Mouse (Mus musculus): ENCODE measurements around the gene Ppp1r35. TPM values are rescaled to one million over a fixed set of nuclear protein-coding genes. Genes with fewer than 3 reads are reported as not detected.

The Ppp1r35 gene
- 70.6 and 89.1 TPM in 2 replicates for polyA plus RNA-seq (2012; rRNA removed)

DNA sequence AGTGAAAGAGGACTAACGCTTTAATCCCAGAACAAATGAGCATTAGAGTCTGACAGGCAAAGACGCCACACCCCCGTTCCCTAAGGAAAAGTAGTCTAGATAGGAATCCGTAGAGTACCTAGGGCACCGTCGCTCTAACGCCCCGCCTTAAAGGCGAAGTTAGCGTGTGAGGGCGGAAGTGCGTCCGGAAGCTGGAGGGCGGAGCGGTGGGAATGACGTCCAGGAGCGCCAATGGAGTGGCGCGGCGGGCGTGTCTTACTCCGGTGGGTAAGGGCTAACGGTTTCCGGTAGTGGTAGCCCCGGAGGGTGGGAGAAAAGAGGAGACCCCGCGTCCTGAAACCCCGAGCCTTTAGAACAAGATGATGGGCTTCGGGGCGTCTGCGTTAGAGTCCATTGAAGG is at the start of gene Ppp1r35:
Gene Ppp1r35, plus strand, starts transcription at position 215 of the 400 bp plus-strand sequence.

DNA sequence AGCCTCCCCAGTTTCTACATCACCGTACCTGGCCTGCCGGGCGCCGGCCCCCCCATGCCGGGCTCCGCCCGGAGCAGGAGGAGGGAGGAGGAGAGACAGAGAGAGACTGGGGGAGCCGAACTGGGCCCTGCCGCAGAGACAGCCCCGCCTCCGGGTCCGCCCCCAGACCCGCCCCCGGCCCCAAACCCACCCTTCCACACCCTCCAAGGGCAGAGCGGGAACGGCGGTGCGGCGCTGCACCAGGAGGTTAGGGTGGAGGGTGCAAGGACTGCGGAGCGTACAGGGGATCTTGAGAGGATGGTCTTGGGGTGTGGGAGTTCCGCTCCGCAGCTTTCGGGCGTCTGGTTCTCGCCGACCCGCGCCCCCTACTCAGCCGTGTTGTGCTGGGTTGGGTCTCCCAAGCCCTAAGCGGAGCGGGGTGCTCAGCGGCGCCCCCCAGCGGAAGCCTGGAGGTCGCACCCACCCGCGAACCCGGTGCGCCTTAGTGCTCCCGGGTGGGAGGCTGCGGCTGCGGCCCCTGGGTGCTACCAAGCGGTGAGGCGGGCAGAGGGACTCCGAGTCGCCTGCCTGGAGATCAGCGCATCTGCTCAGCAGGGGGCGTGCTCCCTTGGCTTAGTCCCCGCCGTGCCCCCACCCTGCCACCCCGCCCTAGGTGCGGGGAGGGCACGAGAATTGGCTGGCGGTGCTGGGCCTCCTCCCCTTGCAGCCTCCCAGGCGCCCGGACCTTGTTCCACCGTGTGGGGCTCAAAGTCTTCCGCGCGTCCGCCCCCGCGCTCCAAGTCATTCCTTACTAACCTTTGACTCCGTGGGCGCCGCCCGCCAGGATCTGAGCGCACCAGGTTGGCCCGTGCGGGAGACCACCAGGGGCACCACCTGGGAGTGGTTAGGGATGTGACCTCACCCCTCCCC is 37.4 kb upstream of the Ppp1r35 start, which contains the start of gene Nyap1:
Gene Nyap1, minus strand, starts transcription at position 585 of the 909 bp plus-strand sequence.

DNA sequence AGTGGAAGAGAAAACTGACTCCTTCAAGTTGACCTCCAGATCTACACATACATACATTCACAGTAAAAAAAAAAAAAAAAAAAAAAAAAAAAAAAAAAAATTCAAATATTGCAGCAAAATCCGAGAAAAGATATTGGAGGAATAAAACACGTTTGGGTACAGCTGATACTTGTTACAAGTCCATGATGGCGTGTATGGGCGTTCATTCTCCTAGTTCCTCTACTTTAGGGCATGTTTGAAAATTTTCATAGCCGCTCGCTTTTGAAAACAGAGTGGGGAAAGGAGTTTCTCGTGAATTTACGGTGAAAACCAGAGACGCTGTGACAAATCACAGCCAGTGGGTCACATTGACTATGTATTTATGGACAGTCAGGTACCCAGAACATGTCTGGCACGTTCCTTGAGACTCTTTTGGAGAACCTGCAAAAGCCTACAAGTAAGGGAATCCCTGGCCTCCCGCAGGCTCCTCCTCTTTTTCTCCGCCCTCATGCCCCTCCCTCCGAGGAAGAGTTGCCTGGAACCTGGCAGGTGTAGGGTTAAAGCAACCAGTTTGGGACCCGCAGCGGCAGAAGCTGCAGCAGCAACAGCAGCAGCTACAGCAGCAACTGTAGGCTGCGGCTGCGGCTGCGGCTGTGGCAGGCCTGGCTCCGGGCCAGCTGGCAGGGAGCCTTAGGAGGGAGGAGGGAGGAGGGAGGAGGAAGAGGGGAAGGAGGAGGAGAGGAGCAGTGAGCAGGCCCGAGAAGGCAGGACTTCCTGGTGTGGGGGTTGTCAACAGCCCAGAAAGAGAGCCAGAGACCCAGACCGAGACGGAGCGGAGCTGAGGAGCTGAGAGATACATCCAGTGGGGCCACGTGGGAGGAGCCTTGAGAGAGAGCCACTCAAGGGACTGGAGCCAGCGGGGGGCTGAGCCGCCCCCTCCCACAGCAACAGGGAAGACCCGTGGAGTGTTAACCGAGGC is 33.2 kb upstream of the Ppp1r35 start, which contains the start of gene Tsc22d4:
Gene Tsc22d4, plus strand, starts transcription at position 517 of the 958 bp plus-strand sequence.

DNA sequence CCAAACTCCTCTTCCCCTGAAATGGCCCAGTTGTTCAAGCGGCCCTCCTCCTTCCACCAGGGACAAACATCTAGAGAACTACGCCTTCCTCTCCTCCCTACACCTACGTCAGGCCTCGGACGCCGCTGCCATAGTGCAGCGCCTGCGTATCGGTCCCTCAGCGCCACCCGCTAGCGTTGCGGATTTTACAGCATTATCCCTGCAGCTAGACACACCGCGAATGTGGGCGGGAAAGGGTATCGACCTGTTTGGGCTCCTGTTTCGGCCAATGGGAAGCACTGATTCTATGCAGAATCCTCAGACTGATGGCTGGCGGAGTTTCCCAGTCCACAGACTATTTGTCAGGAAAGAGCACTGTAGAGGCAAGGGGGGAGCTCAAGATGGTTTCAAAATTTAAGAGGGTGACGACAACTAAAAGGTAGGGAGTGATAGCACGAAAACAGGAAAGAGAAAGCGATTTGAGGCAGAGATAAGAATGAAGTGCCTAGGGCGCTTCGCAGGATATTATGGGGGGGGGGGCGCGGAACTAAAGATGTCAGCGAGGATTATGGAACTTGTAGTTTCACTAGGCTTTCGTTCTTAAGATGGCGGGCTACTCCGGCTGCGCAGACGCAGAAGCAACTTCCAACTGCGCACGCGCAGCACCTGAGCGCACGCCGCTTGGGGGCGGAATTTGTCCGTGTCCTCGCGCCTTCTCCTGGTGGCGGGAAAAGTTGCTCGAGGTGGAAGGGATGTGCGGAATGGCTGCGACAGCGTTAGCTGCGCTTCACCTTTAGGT is 8.7 kb downstream of the Ppp1r35 start, which contains the start of the genes Mepce and Zcwpw1:
Gene Mepce, minus strand, starts transcription at position 505 of the 778 bp plus-strand sequence.
Gene Zcwpw1, plus strand, starts transcription at position 648 of the 778 bp plus-strand sequence.

Other genes starting within 250 kb of the Ppp1r35 start
- gene Epo, start 245.6 kb upstream of the Ppp1r35 start, polyA plus RNA-seq (2012; rRNA removed), result 0.60 TPM in 1 of 2 replicates, not detected in the other
- gene Gnb2, start 245.3 kb upstream of the Ppp1r35 start, polyA plus RNA-seq (2012; rRNA removed), result 1,508 and 1,755 TPM in 2 replicates
- gene Actl6b, start 225.3 kb upstream of the Ppp1r35 start, polyA plus RNA-seq (2012; rRNA removed), result 0.08 TPM in 1 of 2 replicates, not detected in the other
- 1.9 TPM in 2 replicates for gene Tfr2, start 209.0 kb upstream of the Ppp1r35 start, polyA plus RNA-seq (2012; rRNA removed)
- gene Mospd3, start 177.8 kb upstream of the Ppp1r35 start, polyA plus RNA-seq (2012; rRNA removed), result 134 and 156 TPM in 2 replicates
- 434 and 514 TPM in 2 replicates for gene Pcolce, start 165.1 kb upstream of the Ppp1r35 start, polyA plus RNA-seq (2012; rRNA removed)
- gene Fbxo24, start 149.8 kb upstream of the Ppp1r35 start, polyA plus RNA-seq (2012; rRNA removed), result 0.93 and 0.97 TPM in 2 replicates
- 47.7 and 50.0 TPM in 2 replicates for gene Lrch4, start 149.7 kb upstream of the Ppp1r35 start, polyA plus RNA-seq (2012; rRNA removed)
- gene Gm20605, start 149.7 kb upstream of the Ppp1r35 start, polyA plus RNA-seq (2012; rRNA removed), result 33.5 and 36.4 TPM in 2 replicates
- 94.8 and 112 TPM in 2 replicates for gene Sap25, start 137.5 kb upstream of the Ppp1r35 start, polyA plus RNA-seq (2012; rRNA removed)
- 7.2 and 7.5 TPM in 2 replicates for gene Irs3, start 133.1 kb upstream of the Ppp1r35 start, polyA plus RNA-seq (2012; rRNA removed)
- gene Agfg2, start 94.1 kb upstream of the Ppp1r35 start, polyA plus RNA-seq (2012; rRNA removed), result 33.2 and 38.9 TPM in 2 replicates
- 10.9 and 13.2 TPM in 2 replicates for gene Nyap1, start 37.2 kb upstream of the Ppp1r35 start, polyA plus RNA-seq (2012; rRNA removed)
- 135 and 151 TPM in 2 replicates for gene Tsc22d4, start 33.1 kb upstream of the Ppp1r35 start, polyA plus RNA-seq (2012; rRNA removed)
- gene Mepce, start 8.8 kb downstream of the Ppp1r35 start, polyA plus RNA-seq (2012; rRNA removed), result 42.4 and 45.4 TPM in 2 replicates
- gene Zcwpw1, start 8.9 kb downstream of the Ppp1r35 start, polyA plus RNA-seq (2012; rRNA removed), result 1.00 and 1.0 TPM in 2 replicates
- gene Pilra, start 57.4 kb downstream of the Ppp1r35 start, polyA plus RNA-seq (2012; rRNA removed), result 0.71 and 1.1 TPM in 2 replicates
- gene Pilrb1, start 79.3 kb downstream of the Ppp1r35 start, polyA plus RNA-seq (2012; rRNA removed), result 2.1 and 3.6 TPM in 2 replicates
- gene Pilrb2, start 93.0 kb downstream of the Ppp1r35 start, polyA plus RNA-seq (2012; rRNA removed), result 2.1 and 2.2 TPM in 2 replicates
- gene Cyp3a13, start 142.8 kb downstream of the Ppp1r35 start, polyA plus RNA-seq (2012; rRNA removed), result 0.05 TPM in 1 of 2 replicates, not detected in the other
- 0.33 and 0.73 TPM in 2 replicates for gene Gjc3, start 184.2 kb downstream of the Ppp1r35 start, polyA plus RNA-seq (2012; rRNA removed)
- gene Azgp1, start 202.7 kb downstream of the Ppp1r35 start, polyA plus RNA-seq (2012; rRNA removed), result 0.31 and 0.41 TPM in 2 replicates
- not detected in 2 replicates for gene Smok3a, start 242.4 kb downstream of the Ppp1r35 start, polyA plus RNA-seq (2012; rRNA removed)
- not detected in 2 replicates for gene Smok3b, start 242.6 kb downstream of the Ppp1r35 start, polyA plus RNA-seq (2012; rRNA removed)

All from ovary, adult 2 months (tissue).